Mouse (Mus musculus) ES-E14 (cell line): ENCODE measurements around the gene Rab1b.

Experiments used
- HCFC1 ChIP-seq: IDR thresholded peaks from 2 replicates; pipeline ENCODE4 v1.6.1; 2012; ENCODE audit warnings: low read length, inconsistent platforms, borderline replicate concordance; ENCODE audit not compliant: insufficient read depth
- ZC3H11A ChIP-seq: IDR thresholded peaks from 2 replicates; pipeline ENCODE4 v1.6.1; 2012; ENCODE audit warnings: low read depth, mild to moderate bottlenecking, inconsistent platforms, low read length, borderline replicate concordance

DNA sequence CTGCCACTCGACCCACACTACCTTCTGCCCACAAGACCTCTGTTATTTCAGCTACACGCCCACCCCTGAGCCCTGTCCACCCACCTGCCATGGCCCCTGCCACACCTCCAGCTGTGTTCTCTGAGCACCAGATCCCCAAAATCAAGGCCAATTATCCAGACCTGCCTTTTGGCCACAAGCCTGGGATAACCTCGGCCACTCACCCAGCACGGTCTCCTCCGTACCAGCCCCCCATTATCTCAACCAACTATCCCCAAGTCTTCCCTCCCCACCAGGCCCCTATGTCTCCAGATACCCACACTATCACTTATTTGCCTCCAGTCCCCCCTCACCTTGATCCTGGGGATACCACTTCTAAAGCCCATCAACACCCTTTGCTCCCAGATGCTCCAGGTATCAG, 37.4 kb downstream of the Rab1b start:
- TF ChIP-seq ZC3H11A (no peak), HCFC1 (no peak)
